Mouse (Mus musculus) heart, postnatal 0 days (tissue): ENCODE data around the gene Abhd14a.

Experiments
- CTCF ChIP-seq: IDR thresholded peaks from 2 replicates; pipeline ENCODE4 v1.5.1; 2016; ENCODE audit warnings: antibody characterized with exemption, control low read depth, low read depth
- EP300 ChIP-seq: IDR thresholded peaks from 2 replicates; pipeline ENCODE4 v1.6.1; 2016; ENCODE audit warnings: antibody characterized with exemption, low read depth

GRCm38 (mm10) chr9:106405275-106405674 lies 42.2 kb downstream of the Abhd14a start:
- TF ChIP-seq CTCF (no peak), EP300 (peak; percentile 59)
